8 mouse cellular contexts compared by ENCODE assay signal in genomic region chr16:58408062-58408486, GRCm38 (mm10). TPM values are rescaled to one million over a fixed set of nuclear protein-coding genes. Genes with fewer than 3 reads are reported as not detected.
DNase-seq lines count a peak whose midpoint lies in the region; ATAC-seq and TF ChIP-seq lines count a peak whose summit lies in the region.

Gene Dcbld2 (plus strand): TSS chr16:58408443.

- H3K9me3 ChIP-seq in CH12.LX (replicated peaks; ENCODE audit: low read length): no peaks in the 10 kb centered on the region
- no peaks in the 10 kb centered on the region for H3K9me3 ChIP-seq in forebrain, embryonic 11.5 days (ENCODE audit: control insufficient read depth, low read length)
- no peaks in the 10 kb centered on the region for H3K9me3 ChIP-seq in heart, embryonic 16.5 days (replicated peaks; ENCODE audit: control insufficient read depth, low read length)
- H3K9me3 ChIP-seq in liver, embryonic 15.5 days (replicated peaks): no peaks in the 10 kb centered on the region
- no peaks in the 10 kb centered on the region for H3K9me3 ChIP-seq in neural tube, embryonic 12.5 days

- TF ChIP-seq RAD21 in CH12.LX (IDR thresholded peaks at IDR 0.05; ENCODE audit: low read depth, low read length): no peak

- peaks cover 6 to 24% of the 10 kb centered on the region in 2 experiments for H3K4me1 ChIP-seq in CH12.LX (ENCODE audit: control insufficient read depth in 1 of 2, insufficient read depth in 2 of 2)
- H3K4me1 ChIP-seq in forebrain, embryonic 11.5 days (replicated peaks; ENCODE audit: control insufficient read depth, insufficient read depth, low read length): peaks cover 2% of the 10 kb centered on the region; the same call in 1 of the 2 replicates
- H3K4me1 ChIP-seq in heart, embryonic 16.5 days (ENCODE audit: control insufficient read depth, insufficient read depth, low read length): peaks cover 12% of the 10 kb centered on the region
- peaks cover 20% of the 10 kb centered on the region for H3K4me1 ChIP-seq in liver, embryonic 15.5 days (replicated peaks)
- peaks cover 22% of the 10 kb centered on the region for H3K4me1 ChIP-seq in neural tube, embryonic 12.5 days

- peak; percentile 100 for ATAC-seq in forebrain, embryonic 11.5 days (replicated peaks; ENCODE audit: low FRiP score)
- ATAC-seq in heart, embryonic 16.5 days (replicated peaks; ENCODE audit: extremely low read depth, insufficient read depth, low FRiP score): peak; percentile 99
- ATAC-seq in liver, embryonic 15.5 days (ENCODE audit: insufficient read depth): peak; percentile 99
- ATAC-seq in neural tube, embryonic 12.5 days (ENCODE audit: low FRiP score, low read depth): peak; percentile 99

- no peak within 1 kb of the TSS for H3K27ac ChIP-seq in CH12.LX (ENCODE audit: insufficient read depth, low read depth)
- peak within 1 kb of the TSS; percentile 74; the same call in 1 of the 2 replicates for H3K27ac ChIP-seq in forebrain, embryonic 11.5 days (ENCODE audit: low read depth, low read length)
- peak within 1 kb of the TSS; percentile 88 for H3K27ac ChIP-seq in heart, embryonic 16.5 days (ENCODE audit: low read length)
- no peak within 1 kb of the TSS for H3K27ac ChIP-seq in liver, embryonic 15.5 days (replicated peaks)
- peak within 1 kb of the TSS; percentile 66 for H3K27ac ChIP-seq in neural tube, embryonic 12.5 days

- H3K4me2 ChIP-seq in CH12.LX (ENCODE audit: insufficient read depth, low read depth, poor library complexity, severe bottlenecking): peak within 1 kb of the TSS; percentile 87
- peak within 1 kb of the TSS; percentile 55 for H3K4me2 ChIP-seq in forebrain, embryonic 11.5 days (ENCODE audit: low read depth, low read length, severe bottlenecking)
- H3K4me2 ChIP-seq in heart, embryonic 16.5 days (ENCODE audit: low read depth, low read length): peak within 1 kb of the TSS; percentile 83
- H3K4me2 ChIP-seq in liver, embryonic 15.5 days: peak within 1 kb of the TSS; percentile 97
- peak within 1 kb of the TSS; percentile 84 for H3K4me2 ChIP-seq in neural tube, embryonic 12.5 days (replicated peaks)

- peak; percentile 99 for DNase-seq in CH12.LX (ENCODE audit: extremely low read depth)
- DNase-seq in c-Kit-positive CD71-positive TER-119-negative erythroid progenitor cells, embryonic 14.5 days (ENCODE audit: low read depth): peak; percentile 95
- DNase-seq in forebrain, embryonic 11.5 days (ENCODE audit: low spot score): peak; percentile 99
- DNase-seq in kidney, postnatal 36 days: peak; percentile 98 to 99
- DNase-seq in telencephalon, adult 2 months (ENCODE audit: low read depth, low spot score): peak; percentile 98

- no peak for TF ChIP-seq CTCF in CH12.LX (conservative IDR thresholded peaks at IDR 0.05 in 1 of 2, IDR thresholded peaks at IDR 0.05 in 1 of 2; ENCODE audit: low read depth in 2 of 2, low read length in 2 of 2)

- no peak for TF ChIP-seq EP300 in CH12.LX (IDR thresholded peaks at IDR 0.05; ENCODE audit: low read length)

- in situ Hi-C loops in CH12.LX (cut with MboI; ENCODE audit: low pct_ligation_motif_present, low pct_unique_long_range_greater_than_20kb, low sequenced_read_pairs): no loop called here

- H3K36me3 ChIP-seq in CH12.LX (replicated peaks in 1 of 2; ENCODE audit: control insufficient read depth in 1 of 2, insufficient read depth in 1 of 2, low read length in 1 of 2): no peaks in the 10 kb centered on the region
- H3K36me3 ChIP-seq in forebrain, embryonic 11.5 days (ENCODE audit: control insufficient read depth, insufficient read depth, low read length): no peaks in the 10 kb centered on the region
- no peaks in the 10 kb centered on the region for H3K36me3 ChIP-seq in heart, embryonic 16.5 days (ENCODE audit: control insufficient read depth, insufficient read depth)
- no peaks in the 10 kb centered on the region for H3K36me3 ChIP-seq in liver, embryonic 15.5 days (replicated peaks)
- no peaks in the 10 kb centered on the region for H3K36me3 ChIP-seq in neural tube, embryonic 12.5 days

- peak within 1 kb of the TSS; percentile 58 to 81 (median 70) for H3K4me3 ChIP-seq in CH12.LX (replicated peaks in 1 of 3; ENCODE audit: low read depth in 2 of 3, low read length in 2 of 3, poor library complexity in 1 of 3)
- peak within 1 kb of the TSS; percentile 91 for H3K4me3 ChIP-seq in forebrain, embryonic 11.5 days (ENCODE audit: low read depth, low read length)
- peak within 1 kb of the TSS; percentile 100 for H3K4me3 ChIP-seq in heart, embryonic 16.5 days (ENCODE audit: low read length)
- peak within 1 kb of the TSS; percentile 78 for H3K4me3 ChIP-seq in liver, embryonic 15.5 days (replicated peaks)
- peak within 1 kb of the TSS; percentile 86 for H3K4me3 ChIP-seq in neural tube, embryonic 12.5 days

- TF ChIP-seq POLR2A in CH12.LX (IDR thresholded peaks at IDR 0.05; ENCODE audit: low read depth, low read length): no peak

- H3K79me2 ChIP-seq in CH12.LX (replicated peaks; ENCODE audit: control insufficient read depth, extremely low read depth, insufficient read depth, poor library complexity, severe bottlenecking): no peaks in the 10 kb centered on the region

- 2% methylated on average over 27 of the region's 32 CpGs for WGBS in forebrain, embryonic 11.5 days
- 0% methylated on average over 29 of the region's 32 CpGs for WGBS in heart, embryonic 16.5 days
- 0% methylated on average over 29 of the region's 32 CpGs for WGBS in liver, embryonic 15.5 days (ENCODE audit: insufficient replicate concordance)
- WGBS in neural tube, embryonic 12.5 days: under 1% methylated on average over 27 of the region's 32 CpGs

- H3K27me3 ChIP-seq in CH12.LX (replicated peaks): peaks cover 27% of the 10 kb centered on the region
- no peaks in the 10 kb centered on the region for H3K27me3 ChIP-seq in forebrain, embryonic 11.5 days (ENCODE audit: control insufficient read depth, insufficient read depth, low read length)
- H3K27me3 ChIP-seq in heart, embryonic 16.5 days (ENCODE audit: control insufficient read depth, insufficient read depth, low read length): no peaks in the 10 kb centered on the region
- peaks cover 61% of the 10 kb centered on the region for H3K27me3 ChIP-seq in liver, embryonic 15.5 days
- H3K27me3 ChIP-seq in neural tube, embryonic 12.5 days (replicated peaks): no peaks in the 10 kb centered on the region

- H3K9ac ChIP-seq in CH12.LX (ENCODE audit: insufficient read depth, low read depth): peak within 1 kb of the TSS; percentile 60
- peak within 1 kb of the TSS; percentile 90 for H3K9ac ChIP-seq in forebrain, embryonic 11.5 days (ENCODE audit: low read length)
- H3K9ac ChIP-seq in heart, embryonic 16.5 days (ENCODE audit: low read length): peak within 1 kb of the TSS; percentile 97
- peak within 1 kb of the TSS; percentile 71 for H3K9ac ChIP-seq in liver, embryonic 15.5 days
- peak within 1 kb of the TSS; percentile 91 for H3K9ac ChIP-seq in neural tube, embryonic 12.5 days

- dilution Hi-C loops in CH12.LX (cut with MboI; ENCODE audit: extremely low pct_ligation_motif_present, extremely low pct_unique_long_range_greater_than_20kb, low sequenced_read_pairs): no loop called here

TF ChIP-seq in CH12.LX, 34 proteins besides CTCF, POLR2A, EP300 and RAD21:
- peak; percentile 37 for TF ChIP-seq HCFC1 (IDR thresholded peaks at IDR 0.05; ENCODE audit: low read depth, low read length)
- no peak for TF ChIP-seq RCOR1 (conservative IDR thresholded peaks at IDR 0.05; ENCODE audit: low read depth, low read length)
- TF ChIP-seq BHLHE40 (IDR thresholded peaks at IDR 0.05; ENCODE audit: low read depth, low read length): no peak
- no peak for TF ChIP-seq ZC3H11A (IDR thresholded peaks at IDR 0.05; ENCODE audit: low read depth, low read length)
- TF ChIP-seq MAZ (IDR thresholded peaks at IDR 0.05; ENCODE audit: low read depth, low read length): peak; percentile 90; the same call in 1 of the 2 replicates
- TF ChIP-seq ELF1 (IDR thresholded peaks at IDR 0.05; ENCODE audit: low read depth, low read length): peak; percentile 67
- TF ChIP-seq CHD2 (IDR thresholded peaks at IDR 0.05; ENCODE audit: low read length): peak; percentile 86
- no peak for TF ChIP-seq ZNF384 (IDR thresholded peaks at IDR 0.05; ENCODE audit: low read depth, low read length)
- no peak for TF ChIP-seq JUND (conservative IDR thresholded peaks at IDR 0.05; ENCODE audit: low read depth, low read length)
- TF ChIP-seq IRF4 (IDR thresholded peaks at IDR 0.05; ENCODE audit: low read depth, low read length): 0 out of 2 replicates have a peak, but pooled peaks have one; percentile 20
- no peak; the same call in 1 of the 2 replicates for TF ChIP-seq MAX (IDR thresholded peaks at IDR 0.05; ENCODE audit: low read length)
- TF ChIP-seq TCF12 (IDR thresholded peaks at IDR 0.05; ENCODE audit: low read depth, low read length): peak; percentile 37; the same call in 1 of the 2 replicates
- TF ChIP-seq ZMIZ1 (IDR thresholded peaks at IDR 0.05; ENCODE audit: low read depth, low read length): 0 out of 2 replicates have a peak, but pooled peaks have one; percentile 27
- no peak for TF ChIP-seq TBP (conservative IDR thresholded peaks at IDR 0.05; ENCODE audit: low read depth, low read length)
- no peak for TF ChIP-seq NRF1 (IDR thresholded peaks at IDR 0.05; ENCODE audit: low read depth, low read length)
- TF ChIP-seq MEF2A (IDR thresholded peaks at IDR 0.05; ENCODE audit: borderline replicate concordance, low read depth, low read length): 0 out of 2 replicates have a peak, but pooled peaks have one; percentile 10

RNA-seq across cellular contexts. Expression of gene Dcbld2, which starts in this region (rescaled TPM):
- 3.3 and 3.4 TPM in 2 replicates for total RNA-seq in CH12.LX (2012; rRNA removed)
- 3.7 and 4.1 TPM in 2 replicates for total RNA-seq in CH12.LX (2014; rRNA removed)
- polyA plus RNA-seq in CH12.LX (2012; ENCODE audit: insufficient read length, low read depth): 1.9 and 2.2 TPM in 2 replicates
- 14.6 and 16.1 TPM in 2 replicates for polyA plus RNA-seq in forebrain, embryonic 11.5 days (2014; fragmentation: Nextera tagmentation; extraction: Ambion mirVana)
- polyA plus RNA-seq in heart, embryonic 16.5 days (2015; fragmentation: Nextera tagmentation; extraction: Ambion mirVana): 7.5 and 8.6 TPM in 2 replicates
- polyA plus RNA-seq in liver, embryonic 15.5 days (2015; fragmentation: Nextera tagmentation; extraction: Ambion mirVana): 0.76 and 1.2 TPM in 2 replicates
- polyA plus RNA-seq in neural tube, embryonic 12.5 days (2016; fragmentation: Nextera tagmentation; extraction: Ambion mirVana): 15.3 and 19.0 TPM in 2 replicates

Comparison
In these comparisons a context has a peak if more than half of its experiments do, and no peak if none do; other contexts are left out.
1. H3K27ac ChIP-seq: peak in forebrain, embryonic 11.5 days (single experiment), heart, embryonic 16.5 days (single experiment) and neural tube, embryonic 12.5 days (single experiment); none in CH12.LX (single experiment) and liver, embryonic 15.5 days (single experiment).
2. Peak in every context shown above with its lines, with median percentiles within 50 percentile points of each other: DNase-seq, H3K4me2 ChIP-seq, H3K4me3 ChIP-seq, H3K9ac ChIP-seq and ATAC-seq.